Mouse (Mus musculus) heart, embryonic 13.5 days (tissue): Measurements from ENCODE around the gene Ppp1r9a. TPM values are rescaled to one million over a fixed set of nuclear protein-coding genes. Genes with fewer than 3 reads are reported as not detected.

Experiments
- ATAC-seq: fragments of 200-750 bp; cut with Nextera tagmentation; 2 replicates; pipeline ENCODE4 v1.8.0; 2017; ENCODE audit warnings: moderate TSS enrichment; ENCODE audit not compliant: insufficient number of reproducible peaks, low FRiP score, low TSS enrichment; ENCODE audit errors: extremely low read depth
- H3K27ac ChIP-seq: fragments of 300-500 bp; sonication (generic); replicated peaks from 2 replicates; pipeline ENCODE4 v1.5.1; 2015; ENCODE audit warnings: moderate library complexity, mild to moderate bottlenecking, inconsistent platforms
- H3K27me3 ChIP-seq: fragments of 300-500 bp; sonication (generic); replicated peaks from 2 replicates; pipeline ENCODE4 v1.6.1; 2015; ENCODE audit warnings: mild to moderate bottlenecking, inconsistent platforms
- H3K36me3 ChIP-seq: fragments of 300-500 bp; sonication (generic); 2 replicates; pipeline ENCODE4 v1.6.1; 2015; ENCODE audit warnings: mild to moderate bottlenecking, inconsistent platforms
- H3K4me1 ChIP-seq: fragments of 300-500 bp; sonication (generic); 2 replicates; pipeline ENCODE4 v1.6.1; 2015; ENCODE audit warnings: inconsistent platforms
- H3K4me2 ChIP-seq: fragments of 300-500 bp; sonication (generic); 2 replicates; pipeline ENCODE4 v1.6.1; 2015; ENCODE audit warnings: inconsistent platforms, mild to moderate bottlenecking, moderate library complexity
- H3K4me3 ChIP-seq: fragments of 300-500 bp; sonication (generic); 2 replicates; pipeline ENCODE4 v1.5.1; 2015; ENCODE audit warnings: moderate library complexity, mild to moderate bottlenecking, inconsistent platforms
- H3K9ac ChIP-seq: fragments of 300-500 bp; sonication (generic); 2 replicates; pipeline ENCODE4 v1.6.1; 2015; ENCODE audit warnings: inconsistent platforms, mild to moderate bottlenecking, moderate library complexity
- H3K9me3 ChIP-seq: fragments of 300-500 bp; sonication (generic); 2 replicates; pipeline ENCODE4 v1.6.1; 2016; ENCODE audit warnings: inconsistent platforms
- WGBS: fragments of 180-500 bp; shearing (Covaris S2); methylation state at CpG from one replicate; pipeline ENCODE4 v1.1.7; 2015; ENCODE audit warnings: mixed read lengths; 5-methylcytosine and 5-hydroxymethylcytosine counted together
- polyA plus RNA-seq: library from polyadenylated mRNA; unstranded; fragments of >200 nt; fragmentation: Nextera tagmentation; extraction: Ambion mirVana; gene quantifications from 2 replicates; pipeline ENCODE4 v1.2.1, GENCODE M21; 2015

Gene Ppp1r9a
- polyA plus RNA-seq, 1 experiment from 2014 or later: 13.1 TPM

- Histone ChIP-seq H3K27ac (no peak overlapping the region), H3K9ac (no peak overlapping the region), H3K9me3 (no peaks in the 10 kb centered on the region), H3K4me1 (peaks cover 5% of the 10 kb centered on the region; the same call in 1 of the 2 replicates), H3K27me3 (0 out of 2 replicates have a peak, but pooled peaks cover 4% of the 10 kb centered on the region), H3K4me3 (no peak overlapping the region), H3K4me2 (no peak overlapping the region), H3K36me3 (no peaks in the 10 kb centered on the region)
- no peak for ATAC-seq
- 57% methylated on average over 7 of the region's 7 CpGs for WGBS
These were observed 283.7 kb downstream of the Ppp1r9a start for GRCm38 (mm10) chr6:5186229-5186950.

GRCm38 (mm10) chr6:5187586-5187985 lies 284.9 kb downstream of the Ppp1r9a start:
- Histone ChIP-seq H3K4me1 (peaks cover 5% of the 10 kb centered on the region; the same call in 1 of the 2 replicates), H3K9me3 (no peaks in the 10 kb centered on the region), H3K27ac (no peak overlapping the region), H3K4me3 (no peak overlapping the region), H3K27me3 (0 out of 2 replicates have a peak, but pooled peaks cover 4% of the 10 kb centered on the region), H3K4me2 (no peak overlapping the region), H3K36me3 (no peaks in the 10 kb centered on the region), H3K9ac (no peak overlapping the region)
- ATAC-seq: no peak
- WGBS: 84% methylated on average over 6 of the region's 6 CpGs

- no peak for ATAC-seq
- Histone ChIP-seq H3K9me3 (no peaks in the 10 kb centered on the region), H3K4me3 (no peak overlapping the region), H3K4me2 (no peak overlapping the region), H3K9ac (no peak overlapping the region), H3K36me3 (no peaks in the 10 kb centered on the region), H3K4me1 (peaks cover 5% of the 10 kb centered on the region; the same call in 1 of the 2 replicates), H3K27me3 (0 out of 2 replicates have a peak, but pooled peaks cover 4% of the 10 kb centered on the region), H3K27ac (no peak overlapping the region)
- 65% methylated on average over 5 of the region's 5 CpGs for WGBS
These were observed 285.3 kb downstream of the Ppp1r9a start for GRCm38 (mm10) chr6:5188036-5188435.

GRCm38 (mm10) chr6:5188938-5189337 lies 286.2 kb downstream of the Ppp1r9a start:
- Histone ChIP-seq H3K9ac (no peak overlapping the region), H3K36me3 (no peaks in the 10 kb centered on the region), H3K4me2 (no peak overlapping the region), H3K9me3 (no peaks in the 10 kb centered on the region), H3K27me3 (0 out of 2 replicates have a peak, but pooled peaks cover 4% of the 10 kb centered on the region), H3K4me1 (peaks cover 5% of the 10 kb centered on the region), H3K4me3 (no peak overlapping the region), H3K27ac (no peak overlapping the region)
- WGBS: 72% methylated on average over 6 of the region's 6 CpGs
- no peak for ATAC-seq

GRCm38 (mm10) chr6:5189507-5189906 lies 286.8 kb downstream of the Ppp1r9a start:
- no peak overlapping the region for H3K27ac ChIP-seq
- peaks cover 5% of the 10 kb centered on the region for H3K4me1 ChIP-seq
- H3K9me3 ChIP-seq: no peaks in the 10 kb centered on the region
- no peak overlapping the region for H3K9ac ChIP-seq
- H3K27me3 ChIP-seq: 0 out of 2 replicates have a peak, but pooled peaks cover 4% of the 10 kb centered on the region
- no peak overlapping the region for H3K4me2 ChIP-seq
- ATAC-seq: no peak
- no peak overlapping the region for H3K4me3 ChIP-seq
- no peaks in the 10 kb centered on the region for H3K36me3 ChIP-seq
- WGBS: 38% methylated on average over 4 of the region's 4 CpGs

- 66% methylated on average over 4 of the region's 4 CpGs for WGBS
- peaks cover 5% of the 10 kb centered on the region for H3K4me1 ChIP-seq
- 0 out of 2 replicates have a peak, but pooled peaks cover 4% of the 10 kb centered on the region for H3K27me3 ChIP-seq
These were observed 288.0 kb downstream of the Ppp1r9a start for GRCm38 (mm10) chr6:5190761-5191160.

GRCm38 (mm10) chr6:5193693-5194092 lies 291.0 kb downstream of the Ppp1r9a start, which contains the start of gene Pon1:
Pon1 (minus strand) TSS chr6:5193946.
- WGBS: 40% methylated on average over 5 of the region's 5 CpGs
- H3K36me3 ChIP-seq: no peaks in the 10 kb centered on the region
- H3K9me3 ChIP-seq: no peaks in the 10 kb centered on the region
- H3K27ac ChIP-seq: no peak within 1 kb of the TSS
- H3K9ac ChIP-seq: no peak within 1 kb of the TSS
- no peaks in the 10 kb centered on the region for H3K27me3 ChIP-seq
- H3K4me3 ChIP-seq: no peak within 1 kb of the TSS
- peaks cover 5% of the 10 kb centered on the region for H3K4me1 ChIP-seq
- H3K4me2 ChIP-seq: no peak within 1 kb of the TSS
- ATAC-seq: no peak

More at GRCm38 (mm10) chr6:5190761-5191160, 288.0 kb downstream of the Ppp1r9a start:
- no peak overlapping the region for H3K4me2 ChIP-seq
- no peaks in the 10 kb centered on the region for H3K36me3 ChIP-seq
- no peak overlapping the region for H3K27ac ChIP-seq
- H3K9me3 ChIP-seq: no peaks in the 10 kb centered on the region
- H3K4me3 ChIP-seq: no peak overlapping the region
- H3K9ac ChIP-seq: no peak overlapping the region
- no peak for ATAC-seq

GRCm38 (mm10) chr6:5198590-5198989 lies 295.9 kb downstream of the Ppp1r9a start:
- H3K36me3 ChIP-seq: no peaks in the 10 kb centered on the region
- WGBS: 87% methylated on average over 5 of the region's 5 CpGs
- H3K4me1 ChIP-seq: no peaks in the 10 kb centered on the region; the same call in 1 of the 2 replicates
- ATAC-seq: no peak
- no peak overlapping the region for H3K4me2 ChIP-seq
- H3K9ac ChIP-seq: no peak overlapping the region
- H3K9me3 ChIP-seq: no peaks in the 10 kb centered on the region
- H3K27ac ChIP-seq: no peak overlapping the region
- no peak overlapping the region for H3K4me3 ChIP-seq
- H3K27me3 ChIP-seq: no peaks in the 10 kb centered on the region

- Histone ChIP-seq H3K27me3 (no peaks in the 10 kb centered on the region), H3K4me2 (no peak overlapping the region), H3K9me3 (no peaks in the 10 kb centered on the region), H3K36me3 (no peaks in the 10 kb centered on the region), H3K4me1 (no peaks in the 10 kb centered on the region), H3K4me3 (no peak overlapping the region), H3K27ac (no peak overlapping the region), H3K9ac (no peak overlapping the region)
- 83% methylated on average over 8 of the region's 8 CpGs for WGBS
- ATAC-seq: no peak
These were observed 296.7 kb downstream of the Ppp1r9a start for GRCm38 (mm10) chr6:5199376-5199905.

GRCm38 (mm10) chr6:5199916-5200315 lies 297.2 kb downstream of the Ppp1r9a start:
- Histone ChIP-seq H3K36me3 (no peaks in the 10 kb centered on the region), H3K4me3 (no peak overlapping the region), H3K9me3 (no peaks in the 10 kb centered on the region), H3K9ac (no peak overlapping the region), H3K27ac (no peak overlapping the region), H3K4me1 (no peaks in the 10 kb centered on the region), H3K4me2 (no peak overlapping the region), H3K27me3 (no peaks in the 10 kb centered on the region)
- WGBS: 69% methylated on average over 3 of the region's 3 CpGs
- ATAC-seq: no peak

- H3K27ac ChIP-seq: no peak overlapping the region
- H3K4me1 ChIP-seq: no peaks in the 10 kb centered on the region
- no peak overlapping the region for H3K4me3 ChIP-seq
- WGBS: 73% methylated on average over 2 of the region's 2 CpGs
- no peak for ATAC-seq
- H3K4me2 ChIP-seq: no peak overlapping the region
- no peak overlapping the region for H3K9ac ChIP-seq
- H3K36me3 ChIP-seq: no peaks in the 10 kb centered on the region
- no peaks in the 10 kb centered on the region for H3K27me3 ChIP-seq
- H3K9me3 ChIP-seq: no peaks in the 10 kb centered on the region
These were observed 305.1 kb downstream of the Ppp1r9a start for GRCm38 (mm10) chr6:5207817-5208216.
